Mouse (Mus musculus): Measurements from ENCODE around the gene Gm49387.

Gene Gm49387

DNA sequence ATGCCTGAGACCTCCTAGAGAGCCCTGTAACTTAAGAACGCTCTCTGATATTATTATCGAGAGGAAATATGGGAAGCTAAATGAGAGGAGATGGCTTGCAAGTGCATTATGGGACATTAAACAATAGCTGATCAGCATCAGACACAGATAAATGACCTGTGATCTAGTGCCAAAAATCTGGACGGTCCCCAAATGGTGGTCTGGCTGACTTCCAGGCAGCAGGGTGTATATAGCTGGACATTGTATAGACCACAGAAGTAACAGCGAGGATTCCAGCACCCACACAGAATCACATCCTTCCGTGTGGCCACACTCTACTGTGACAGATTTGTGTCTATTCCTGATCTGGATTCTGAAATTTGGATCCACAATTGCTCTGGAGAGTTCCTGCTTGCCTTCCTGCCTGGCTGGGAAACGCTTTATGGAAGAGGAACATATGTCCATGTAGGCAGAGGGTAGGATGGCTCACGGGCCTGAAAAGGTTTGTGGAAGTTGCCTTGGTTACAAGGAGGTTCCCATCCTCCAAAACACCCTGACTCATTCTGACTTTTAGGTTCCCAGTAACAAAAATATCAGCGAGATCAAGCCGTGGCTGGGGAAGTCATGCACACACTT lies 68.0 kb downstream of the Gm49387 start:
- no peak for DNase-seq

DNA sequence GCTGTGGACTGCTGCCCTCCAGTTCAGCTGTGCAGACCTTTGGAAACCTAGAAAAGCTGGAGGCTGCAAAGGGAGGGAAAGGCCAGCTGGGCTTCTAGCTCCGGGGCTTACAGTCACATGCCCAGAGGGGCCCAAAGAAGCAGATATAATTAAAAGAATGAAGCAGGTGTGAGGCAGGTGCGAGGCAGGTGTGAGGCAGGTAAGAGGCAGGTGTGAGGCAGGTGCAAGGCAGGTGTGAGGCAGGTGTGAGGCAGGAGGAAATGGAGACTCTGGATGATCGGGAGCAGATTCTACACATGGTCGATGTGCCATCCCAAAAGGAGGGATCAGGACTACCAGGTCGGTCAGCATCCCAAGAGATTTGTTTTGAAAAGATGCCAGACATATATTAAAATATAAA lies 69.3 kb downstream of the Gm49387 start:
- DNase-seq = peak; percentile 54

DNA sequence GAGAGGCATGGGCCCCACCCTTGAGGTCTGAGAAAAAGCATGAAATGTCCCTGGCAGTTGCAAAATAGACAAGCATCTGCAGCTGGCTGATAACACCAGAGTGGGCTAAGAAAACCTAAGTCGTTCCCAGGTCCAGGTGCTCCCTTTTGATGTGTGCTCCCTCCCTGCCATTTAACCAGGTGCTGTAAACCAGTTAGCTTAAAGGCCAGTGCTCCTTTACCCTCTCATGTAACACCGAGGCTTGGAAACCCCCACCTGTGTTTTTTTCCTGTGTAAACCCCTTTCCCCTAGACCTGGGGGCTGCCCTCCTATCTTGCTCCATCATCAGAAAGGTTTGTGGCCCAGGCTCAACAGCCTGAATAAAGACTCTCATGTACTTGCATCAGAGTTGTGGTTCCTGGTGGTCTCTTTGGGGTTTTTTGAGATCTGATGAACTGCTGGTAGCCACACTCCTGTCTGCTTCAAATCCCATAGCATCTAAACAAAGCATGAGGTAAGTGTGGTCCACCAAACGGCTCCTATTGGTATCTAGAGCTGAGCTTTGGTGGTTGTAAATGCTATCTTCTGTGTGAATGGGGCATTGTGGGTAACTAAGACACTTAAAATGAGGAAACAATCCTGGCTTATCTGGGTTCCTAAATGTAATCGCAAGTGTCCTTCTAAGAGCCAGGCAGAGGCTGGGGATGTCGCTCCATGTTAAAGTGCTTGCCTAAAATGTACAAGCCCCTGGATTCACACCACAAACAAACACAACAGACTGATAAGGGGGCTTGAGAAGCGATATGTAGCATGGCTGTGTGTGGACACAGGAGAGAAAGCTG lies 70.3 kb downstream of the Gm49387 start:
- DNase-seq = peak; percentile 73

DNA sequence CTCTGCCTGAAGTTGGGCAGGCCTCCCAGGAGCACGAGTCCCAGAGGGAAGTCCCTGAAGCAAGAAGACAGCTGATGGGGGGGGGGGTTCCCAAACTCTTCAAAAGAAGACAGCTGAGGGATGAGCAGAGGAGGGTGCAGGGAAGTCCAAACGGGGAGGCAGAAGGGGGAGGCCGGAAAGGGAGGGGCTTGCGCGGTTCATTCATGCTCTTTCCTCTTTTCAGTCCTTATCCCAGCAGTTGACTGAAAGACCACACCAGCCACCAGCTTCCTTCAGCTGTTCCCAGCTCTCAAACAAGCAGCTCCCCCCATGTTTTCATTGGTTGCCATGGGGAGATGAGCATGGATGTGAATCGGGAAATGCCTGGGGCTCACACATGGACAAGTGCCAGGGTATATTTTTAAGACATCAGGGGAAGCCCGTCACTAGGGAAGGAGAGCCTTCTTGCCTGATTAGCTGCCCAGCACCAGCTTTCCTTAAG lies 71.5 kb downstream of the Gm49387 start:
- DNase-seq = peak; percentile 79

DNA sequence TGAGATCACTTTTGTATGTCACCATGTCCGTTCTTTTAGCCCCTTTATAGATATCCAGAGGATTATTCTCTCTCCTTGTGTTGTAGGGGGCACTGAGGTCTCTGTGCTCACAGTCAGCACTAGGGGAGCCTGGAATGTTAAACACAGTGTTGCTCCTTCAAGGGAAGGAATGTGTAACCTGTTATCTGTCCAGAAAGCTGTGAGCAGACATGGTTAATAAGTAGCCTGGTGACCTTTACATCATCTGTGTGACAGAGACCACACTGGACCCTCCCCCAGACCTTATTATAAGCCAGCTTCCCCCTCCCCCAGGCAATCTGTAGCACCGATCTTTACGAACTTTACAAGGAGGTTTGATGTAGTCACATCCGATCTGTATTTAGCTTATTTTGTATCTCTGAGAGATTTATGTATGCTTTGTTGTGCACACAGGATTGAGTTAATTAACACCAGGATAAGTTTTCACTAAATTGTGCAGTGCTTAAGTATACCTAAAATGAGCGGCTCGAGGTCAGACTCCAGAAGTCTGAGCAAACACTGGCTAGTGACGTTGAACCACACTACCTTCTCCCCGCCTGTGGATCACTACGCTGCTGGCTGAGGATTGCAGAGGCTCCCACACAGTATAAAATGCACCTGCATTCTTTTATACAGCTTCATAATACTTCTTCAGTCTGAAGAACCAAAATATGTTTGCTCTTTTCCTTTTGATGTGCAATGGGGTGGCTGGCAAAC lies 75.0 kb downstream of the Gm49387 start:
- no peak for DNase-seq

DNA sequence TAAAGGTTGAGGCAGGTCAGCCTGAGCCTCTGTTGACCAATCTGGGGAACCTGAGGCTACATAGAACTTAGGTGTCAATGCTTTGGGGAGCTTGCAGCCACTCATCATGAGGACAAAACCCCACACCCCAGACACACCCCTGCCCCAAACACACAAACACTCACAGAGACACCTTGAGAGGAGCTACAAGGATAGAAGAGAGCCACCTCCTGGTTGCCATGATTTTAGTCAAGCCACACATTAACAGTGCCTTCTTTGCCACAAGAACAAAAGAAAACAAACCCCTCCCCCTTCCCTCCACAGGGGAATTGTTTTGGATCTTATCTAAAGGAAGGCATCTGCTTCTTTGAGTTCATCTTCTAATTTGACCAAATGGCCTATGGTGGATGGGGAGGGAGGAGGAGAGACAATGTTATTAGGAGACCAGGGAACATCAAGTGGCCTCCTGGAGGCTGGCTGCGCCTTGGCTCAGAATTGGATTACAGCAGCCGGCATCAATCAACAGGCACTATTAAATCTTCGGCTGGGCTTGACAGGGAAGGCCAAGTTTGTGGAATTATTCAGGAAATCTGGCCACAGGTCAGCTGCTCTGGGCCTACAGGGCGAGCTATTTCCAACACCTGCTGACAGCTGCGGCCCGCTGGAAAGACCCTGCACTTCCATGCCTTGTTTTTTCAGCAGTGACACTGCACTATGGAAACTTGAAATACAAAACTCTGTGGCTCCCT lies 76.1 kb downstream of the Gm49387 start:
- DNase-seq = no peak

DNA sequence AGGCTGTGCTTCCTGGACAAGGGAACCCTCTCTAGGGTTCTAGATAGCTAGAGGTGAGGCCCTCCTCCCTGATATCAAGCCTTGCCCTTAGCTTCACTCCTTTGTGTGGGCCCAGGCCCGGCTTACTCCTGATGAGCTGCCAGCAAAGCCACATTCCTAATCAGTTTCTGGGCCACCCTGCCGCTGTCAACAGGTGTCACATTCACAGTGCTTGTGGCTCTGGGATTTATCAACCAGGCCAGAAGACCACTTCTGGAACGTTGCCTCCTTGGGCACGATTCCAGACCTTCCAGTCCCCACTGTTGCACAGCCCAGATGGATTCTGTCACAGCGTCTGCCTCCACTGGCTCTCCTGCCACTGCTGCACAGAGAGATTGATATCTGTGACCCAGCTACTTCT lies 79.8 kb downstream of the Gm49387 start:
- no peak for DNase-seq

DNA sequence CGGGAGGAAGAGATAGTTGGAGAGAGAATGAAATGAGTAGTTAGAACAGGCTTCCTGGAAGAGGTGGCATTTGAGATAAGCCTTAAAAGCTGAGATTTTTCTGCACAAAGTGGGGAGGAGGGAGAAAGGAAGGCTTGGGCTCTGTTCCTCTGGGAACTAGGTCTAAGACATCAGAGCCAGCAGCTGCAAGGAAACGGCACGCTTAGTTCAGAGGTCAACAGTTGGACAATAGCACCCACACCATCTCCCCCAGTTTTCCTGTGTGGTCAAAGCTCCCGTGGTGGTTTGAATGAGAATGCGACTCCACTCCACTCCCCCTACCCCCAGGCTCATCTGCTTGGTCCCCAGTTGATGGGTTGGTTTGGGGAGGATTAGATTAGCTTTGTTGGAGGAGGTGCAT lies 81.5 kb downstream of the Gm49387 start:
- DNase-seq = no peak

DNA sequence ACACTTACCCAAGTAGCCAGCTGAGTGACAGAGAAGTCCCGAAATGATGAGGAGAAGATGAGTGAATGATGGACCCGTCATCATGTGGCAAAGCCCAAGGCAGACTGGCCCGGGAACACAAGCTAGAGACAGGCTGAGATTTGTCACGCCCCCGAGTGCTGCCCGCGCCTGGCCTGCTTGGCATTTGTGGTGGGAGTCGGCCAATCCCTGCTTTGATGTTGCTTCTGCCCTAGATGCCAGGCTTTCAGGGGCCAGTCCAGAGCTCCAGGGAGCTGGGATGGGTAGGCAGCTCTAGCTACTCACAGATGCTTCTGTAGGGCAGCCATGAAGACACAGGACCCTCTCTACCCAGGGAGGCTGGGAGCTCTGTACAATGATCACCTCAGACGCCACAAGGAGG lies 82.9 kb downstream of the Gm49387 start:
- DNase-seq = no peak

DNA sequence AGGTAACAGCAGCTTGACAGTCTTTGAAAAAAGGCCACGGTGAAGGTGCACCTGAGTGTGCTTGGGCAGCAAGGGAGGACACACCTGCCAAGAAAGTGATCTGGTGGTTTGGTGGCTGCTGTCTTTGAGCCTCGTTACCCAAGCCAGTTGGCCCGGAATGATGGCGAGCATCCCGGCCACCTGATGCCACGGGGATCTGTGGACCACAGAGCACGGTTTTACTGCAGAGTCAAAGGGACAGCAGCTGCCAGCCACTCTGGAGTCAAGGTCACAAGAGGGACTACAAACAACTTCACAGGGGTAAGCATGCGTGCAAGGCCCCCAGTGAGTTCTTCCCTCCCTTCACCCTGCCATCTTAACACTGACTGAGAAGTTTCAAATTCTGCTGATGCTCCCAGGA lies 83.4 kb downstream of the Gm49387 start:
- DNase-seq = peak; percentile 68

DNA sequence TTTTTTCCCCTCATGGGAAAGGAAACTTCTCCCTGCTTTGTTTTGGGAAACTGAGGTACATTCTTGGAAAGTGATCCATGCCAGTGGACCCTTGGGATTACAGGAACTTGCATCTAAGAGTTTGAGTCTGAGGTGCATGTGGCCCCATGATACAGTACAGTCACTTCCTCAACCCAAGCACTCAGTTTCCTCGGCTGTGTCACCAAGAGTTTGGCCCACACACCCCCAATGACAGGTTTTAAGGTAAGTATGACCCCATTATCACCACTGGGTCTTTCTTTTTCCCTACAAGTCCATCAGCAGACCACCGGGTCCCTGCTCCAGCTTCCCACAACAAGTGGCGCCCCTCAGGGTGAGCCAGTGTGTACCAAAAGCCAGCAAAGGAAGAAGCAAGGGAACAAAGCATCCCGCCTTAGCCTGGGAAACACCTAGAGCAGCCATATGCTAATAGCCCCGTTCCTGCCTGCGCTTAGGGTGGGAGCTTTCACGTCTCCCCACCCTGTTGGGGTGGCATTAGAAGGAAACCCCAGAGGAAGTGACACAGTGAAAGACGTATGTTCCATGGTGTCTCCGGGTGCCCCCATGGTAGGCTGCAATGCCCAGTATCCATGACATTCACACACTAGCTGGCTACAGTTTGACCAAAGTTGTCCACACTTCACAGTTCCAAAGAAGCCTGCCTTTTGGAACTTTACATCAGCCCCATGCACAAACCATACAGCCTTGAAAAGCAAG lies 84.0 kb downstream of the Gm49387 start:
- DNase-seq = no peak

DNA sequence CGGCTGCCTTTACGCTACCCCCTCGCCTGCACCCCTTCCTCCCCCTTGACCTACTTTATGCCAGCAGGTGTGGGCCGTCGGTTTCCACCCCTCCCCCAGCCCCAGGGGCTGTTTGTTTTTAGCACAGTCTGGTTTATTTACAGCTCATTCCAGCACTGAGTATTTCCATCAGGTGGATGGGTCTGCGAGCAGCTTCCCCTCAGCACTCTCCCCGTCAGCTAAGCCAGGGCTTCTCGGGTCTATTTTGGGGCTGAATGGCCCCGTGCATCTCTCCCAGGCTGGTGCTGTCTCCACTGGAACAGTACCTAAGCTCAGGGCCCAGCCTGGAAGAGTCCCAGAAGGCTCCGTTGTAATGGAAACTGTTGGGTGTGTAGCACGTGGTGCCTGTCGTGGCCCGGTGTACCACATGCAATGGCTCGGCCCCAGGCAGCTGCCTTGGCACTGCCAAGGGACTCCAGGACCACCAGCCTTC lies 84.7 kb downstream of the Gm49387 start:
- DNase-seq = peak; percentile 95

DNA sequence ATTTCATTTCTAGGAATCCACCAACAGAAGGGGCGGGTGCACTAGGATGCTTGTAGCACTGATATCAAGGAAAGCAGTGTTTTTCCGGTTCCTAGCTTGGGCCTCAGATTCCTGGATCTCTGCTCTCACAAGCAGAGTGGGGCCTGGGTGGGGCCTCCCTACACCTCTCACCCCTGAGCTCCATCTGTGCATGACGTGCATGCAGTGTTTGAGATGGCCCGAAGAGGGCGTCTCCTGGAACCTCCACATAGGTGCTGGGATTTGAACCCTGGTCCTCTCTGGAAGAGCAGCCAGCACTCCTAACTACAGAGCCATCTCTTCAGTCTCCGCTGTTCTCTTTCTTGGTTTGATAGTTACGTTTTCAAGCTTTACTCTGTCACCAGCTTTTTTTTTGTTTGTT lies 85.7 kb downstream of the Gm49387 start:
- DNase-seq = peak; percentile 76

DNA sequence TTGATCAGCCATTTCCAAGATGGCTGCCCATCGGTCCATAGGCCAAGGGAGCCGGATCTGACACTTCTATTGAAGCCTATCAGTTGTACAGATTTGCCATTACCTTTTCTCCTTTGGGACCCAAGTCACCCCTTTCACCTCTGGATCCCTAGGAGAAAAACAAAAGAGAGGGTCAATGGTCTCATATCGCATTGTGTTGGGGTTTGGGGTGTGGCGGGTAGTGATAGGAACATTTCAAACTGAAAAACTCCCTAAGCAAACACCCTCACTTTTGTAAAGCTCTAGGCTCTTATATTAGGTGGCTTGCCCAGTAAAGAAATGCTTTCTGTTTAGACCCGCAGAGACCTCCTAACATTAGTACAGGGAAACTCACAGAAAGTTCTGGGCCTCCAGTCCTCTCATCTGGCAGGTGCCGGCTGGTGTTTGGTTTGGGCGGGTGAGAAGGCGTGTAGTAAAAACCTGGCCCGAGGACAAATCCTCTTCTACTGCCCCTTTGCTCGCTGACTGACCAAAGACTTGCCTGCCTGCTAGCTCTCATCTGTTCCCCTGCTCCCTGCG lies 96.7 kb downstream of the Gm49387 start:
- DNase-seq = no peak

DNA sequence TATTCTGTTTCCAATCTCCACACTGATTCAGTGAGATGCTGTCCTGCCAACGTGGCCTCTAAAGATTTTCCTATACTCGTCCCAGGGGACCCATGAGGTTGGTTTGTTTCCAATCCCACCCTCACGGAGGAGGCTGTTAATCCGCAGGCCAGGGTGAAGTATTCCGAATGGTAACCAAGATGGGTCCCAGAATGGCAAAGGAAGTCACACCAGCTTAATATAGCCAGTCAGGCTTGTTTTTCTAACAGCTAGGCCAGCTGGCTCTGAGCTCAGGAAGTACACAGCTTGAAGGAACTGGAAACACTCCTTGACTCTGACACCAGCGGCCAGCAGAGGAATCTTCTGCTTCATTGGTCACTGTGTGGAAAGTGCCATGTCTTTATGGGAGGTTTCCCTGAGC lies 103.4 kb downstream of the Gm49387 start:
- no peak for DNase-seq

DNA sequence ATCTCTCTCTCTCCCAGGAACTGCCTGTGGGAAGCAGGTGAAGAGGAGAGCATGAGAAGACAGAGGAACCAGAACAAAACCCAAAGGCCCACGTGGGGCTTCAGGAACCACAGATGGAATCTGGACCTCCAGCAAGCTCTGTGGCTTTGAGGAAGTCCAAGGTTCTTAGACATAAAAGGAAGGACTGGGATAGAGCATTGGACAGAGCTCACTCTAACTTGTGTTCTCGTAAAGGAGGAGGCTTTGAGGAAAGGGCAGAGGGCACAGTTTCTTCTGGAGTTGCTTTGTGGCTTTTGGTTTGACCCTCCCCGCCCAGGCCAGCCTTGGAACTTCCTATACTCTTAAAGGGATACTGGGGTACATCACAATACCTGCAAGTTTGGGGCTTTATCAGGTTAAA lies 108.0 kb downstream of the Gm49387 start:
- DNase-seq = no peak

DNA sequence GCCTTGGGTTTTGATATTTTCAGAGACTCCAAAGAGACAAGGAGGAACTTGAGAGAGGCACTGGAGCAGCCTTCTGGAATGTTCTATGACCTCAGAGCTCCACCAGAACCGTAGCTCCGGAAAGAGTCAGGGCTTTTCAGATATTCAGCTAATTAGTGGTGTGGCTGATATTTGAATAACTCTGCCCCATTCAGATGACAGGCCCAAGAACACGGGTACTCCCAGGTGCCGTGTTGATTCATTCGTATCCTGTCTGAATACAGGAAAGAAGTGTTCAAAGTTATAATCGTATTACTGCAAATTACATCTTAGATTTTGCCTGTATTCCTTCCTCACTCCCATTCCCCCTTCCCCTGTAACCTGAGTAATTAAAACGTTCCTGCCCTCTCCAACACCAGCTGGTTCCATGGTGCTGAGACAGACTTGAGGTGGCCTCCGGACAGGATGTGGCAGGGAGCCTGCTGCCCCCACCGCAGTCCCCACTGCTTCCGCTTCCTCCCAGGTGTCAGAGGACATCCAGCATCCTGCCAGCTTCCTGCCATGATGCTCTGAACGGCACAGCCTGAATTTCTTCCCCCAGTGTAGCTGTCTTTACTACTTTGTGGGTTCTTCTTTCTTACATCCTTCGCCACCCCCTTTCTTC lies 109.1 kb downstream of the Gm49387 start:
- DNase-seq = peak; percentile 89

DNA sequence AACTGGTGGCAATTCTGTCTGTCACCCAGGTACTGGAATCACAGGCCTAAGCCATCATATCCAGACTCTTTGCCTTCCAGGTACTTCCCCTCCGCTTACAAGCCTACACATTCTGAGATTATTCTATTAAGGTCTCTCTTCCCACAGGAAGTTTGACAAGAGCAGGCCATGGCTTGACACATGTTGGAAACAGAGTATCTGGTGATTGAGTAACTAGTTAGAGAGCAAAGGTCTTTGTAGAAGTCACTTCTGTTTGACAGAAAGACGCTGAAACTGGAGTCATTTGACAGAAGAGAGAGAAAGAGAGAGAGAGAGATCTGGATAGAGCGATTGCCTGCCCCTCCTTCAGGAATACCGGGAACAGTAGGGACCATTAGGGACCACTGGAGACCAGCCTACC lies 109.8 kb downstream of the Gm49387 start:
- no peak for DNase-seq

DNA sequence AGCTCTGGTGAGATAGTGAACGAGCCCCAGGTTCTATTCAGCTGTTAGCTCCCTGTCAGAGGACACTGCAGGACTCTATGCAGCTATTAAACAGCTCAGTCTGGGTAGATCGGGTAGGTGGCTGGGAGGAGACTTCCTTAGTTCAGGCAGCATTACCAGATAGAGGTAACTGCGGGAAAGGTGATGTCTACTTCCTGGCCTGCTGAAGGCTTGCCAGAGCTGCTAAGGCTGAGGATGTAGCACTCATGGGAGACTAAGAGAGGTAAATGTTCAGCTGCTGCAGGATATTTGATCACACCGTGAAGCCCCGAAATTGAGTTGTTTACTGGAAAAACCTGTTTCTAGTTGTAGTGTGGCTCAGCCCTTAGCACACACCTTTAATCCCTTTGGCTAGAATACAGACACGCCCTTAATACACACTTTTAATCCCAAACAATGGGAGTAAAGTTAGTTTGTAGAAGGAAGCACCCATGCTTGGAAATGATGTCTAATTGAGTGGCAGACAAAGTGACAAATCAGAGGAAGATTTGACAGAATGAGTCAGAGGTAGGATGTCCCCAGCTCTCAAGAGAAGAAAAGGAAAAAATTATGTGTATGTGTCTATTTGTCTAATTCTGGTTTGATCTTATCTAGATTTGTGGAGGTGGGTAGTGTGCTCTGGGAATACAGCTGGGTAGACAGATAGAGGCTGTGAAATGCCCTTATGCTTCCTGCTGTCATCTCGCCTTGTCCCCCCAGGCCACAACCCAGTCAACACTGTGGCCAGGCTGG lies 115.5 kb downstream of the Gm49387 start:
- no peak for DNase-seq

DNA sequence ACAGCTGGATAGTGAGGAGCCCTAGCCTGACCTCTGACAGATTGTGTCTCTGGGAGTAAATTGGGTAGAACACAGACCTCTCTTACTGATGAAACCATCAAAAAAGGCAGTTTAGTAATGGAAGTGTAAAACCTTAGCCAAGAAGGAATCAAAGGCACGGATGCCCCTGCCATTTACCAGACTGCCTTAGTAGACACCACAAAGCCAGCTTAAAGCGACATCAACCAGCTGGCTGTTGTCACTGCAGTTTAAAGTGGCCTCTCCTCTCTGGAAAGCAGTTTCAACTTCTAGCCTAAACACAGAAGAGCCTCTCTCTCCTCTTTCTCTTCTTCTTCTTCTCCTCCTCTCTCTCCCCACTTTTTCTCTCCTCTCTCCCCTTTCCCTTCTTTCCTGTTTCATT lies 119.4 kb downstream of the Gm49387 start:
- DNase-seq = peak; percentile 63

DNA sequence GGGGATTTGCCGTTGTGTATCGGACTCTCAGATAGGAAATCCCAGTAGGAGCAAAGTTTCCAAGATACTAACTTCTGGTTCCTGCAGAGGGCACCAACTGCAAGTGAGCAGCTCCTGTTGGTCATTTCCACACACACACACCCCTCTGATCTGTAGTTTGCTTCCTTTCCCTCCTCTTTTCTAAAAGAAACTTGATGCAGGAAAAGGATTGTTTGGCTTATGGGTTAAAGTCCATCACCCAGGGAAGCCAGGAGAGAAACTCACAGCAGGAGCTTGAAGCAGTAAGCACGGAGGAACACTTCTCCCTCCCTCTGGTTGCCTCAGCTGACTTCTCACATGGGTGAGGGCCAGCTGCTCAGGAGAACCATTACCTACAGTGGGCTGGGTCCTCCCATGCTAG lies 121.5 kb downstream of the Gm49387 start:
- no peak for DNase-seq
